Mouse (Mus musculus) thymus, postnatal 4 days (tissue): ENCODE results near the gene Sv2b.
"Not testable (repeated sequence)": the region's sequence is repeated elsewhere in the genome, so short reads cannot be mapped to it uniquely, and the experiment has no call there.

Experiments used
- DNase-seq: peaks from one replicate; pipeline ENCODE4 v3.0.0; 2021

The Sv2b gene

GRCm38 (mm10) chr7:75308457-75309312 lies at the start of gene Sv2b:
Sv2b (minus strand) TSS chr7:75309262.
- peak; percentile 17 for DNase-seq

DNA sequence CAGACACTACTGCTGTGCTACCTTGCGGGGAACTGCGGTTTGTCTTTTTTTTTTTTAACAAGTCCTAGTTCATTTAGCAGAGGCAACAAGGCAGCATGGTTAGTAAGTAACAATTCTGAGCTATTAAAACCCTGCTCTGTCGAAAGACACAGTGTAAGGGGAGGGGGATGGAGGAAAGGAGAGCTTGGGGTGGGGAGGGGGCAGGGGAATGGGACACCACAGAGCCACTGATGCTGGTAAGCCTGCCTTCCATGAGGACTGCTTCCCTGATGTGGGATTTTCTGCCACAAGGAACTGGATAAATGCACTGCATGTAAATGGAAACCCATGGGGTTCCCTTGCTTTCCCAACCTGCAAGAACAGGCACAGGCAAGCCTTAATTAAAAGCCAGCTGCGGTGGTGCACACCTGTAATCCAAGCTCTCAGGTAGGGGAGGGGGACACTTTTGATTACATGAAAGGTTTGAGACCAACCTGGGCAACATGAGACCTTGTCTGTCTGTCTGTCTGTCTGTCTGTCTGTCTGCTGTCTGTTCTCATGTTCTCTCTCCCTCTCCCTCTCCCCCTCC lies 49.3 kb upstream of the Sv2b start:
- no peak for DNase-seq

GRCm38 (mm10) chr7:75355521-75355920 lies 46.5 kb upstream of the Sv2b start:
- no peak for DNase-seq

DNA sequence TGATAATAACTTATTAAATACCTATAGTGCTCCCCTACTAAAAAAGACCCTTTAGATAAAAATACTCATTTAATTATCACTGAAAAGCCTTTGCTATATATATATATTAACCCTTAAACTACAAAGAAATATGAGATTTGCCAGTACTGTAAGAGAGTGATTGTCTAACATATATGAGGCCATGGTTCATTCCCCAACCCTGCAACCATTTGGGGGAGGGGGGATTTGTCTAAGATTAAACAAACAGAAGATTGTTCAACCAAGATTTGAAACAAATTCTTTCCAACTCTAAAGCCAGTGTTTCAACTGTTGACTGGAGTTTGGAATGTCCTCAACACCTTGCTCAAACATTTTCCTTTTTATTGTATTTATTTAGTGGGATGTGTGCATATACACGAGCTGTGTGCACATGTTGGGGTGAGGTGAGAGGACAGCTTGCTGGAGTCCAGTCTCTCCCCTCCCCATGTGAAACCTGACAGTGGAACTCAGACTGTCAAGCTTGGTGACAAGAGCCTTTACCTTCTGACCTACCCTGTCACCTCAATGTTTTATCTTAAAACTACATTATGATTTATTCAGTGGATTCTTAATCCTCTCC lies 43.8 kb upstream of the Sv2b start:
- DNase-seq, result no peak

DNA sequence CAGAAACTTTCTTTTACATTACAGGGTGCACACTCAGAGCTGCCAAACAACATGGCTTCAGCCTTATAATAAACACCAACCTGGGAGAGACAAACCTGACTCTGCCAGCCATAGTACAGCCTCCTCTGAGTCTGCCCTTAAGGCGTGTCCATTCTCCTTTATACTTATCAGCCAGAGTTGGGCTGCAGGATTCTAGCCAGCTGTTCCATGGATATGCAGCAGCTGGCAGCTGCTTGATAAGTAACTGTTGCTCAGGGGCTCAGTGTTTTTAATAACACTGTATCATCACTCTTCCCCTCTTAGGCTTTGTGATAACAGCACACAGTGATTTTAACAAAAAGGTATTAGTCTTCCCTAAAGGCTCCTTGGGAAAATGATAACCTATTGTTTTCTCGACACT lies 41.1 kb upstream of the Sv2b start:
- DNase-seq, result no peak

- DNase-seq, result no peak
Measured at GRCm38 (mm10) chr7:75332311-75332710, 23.2 kb upstream of the Sv2b start.

GRCm38 (mm10) chr7:75329740-75330142 lies 20.7 kb upstream of the Sv2b start:
- DNase-seq, result no peak

DNA sequence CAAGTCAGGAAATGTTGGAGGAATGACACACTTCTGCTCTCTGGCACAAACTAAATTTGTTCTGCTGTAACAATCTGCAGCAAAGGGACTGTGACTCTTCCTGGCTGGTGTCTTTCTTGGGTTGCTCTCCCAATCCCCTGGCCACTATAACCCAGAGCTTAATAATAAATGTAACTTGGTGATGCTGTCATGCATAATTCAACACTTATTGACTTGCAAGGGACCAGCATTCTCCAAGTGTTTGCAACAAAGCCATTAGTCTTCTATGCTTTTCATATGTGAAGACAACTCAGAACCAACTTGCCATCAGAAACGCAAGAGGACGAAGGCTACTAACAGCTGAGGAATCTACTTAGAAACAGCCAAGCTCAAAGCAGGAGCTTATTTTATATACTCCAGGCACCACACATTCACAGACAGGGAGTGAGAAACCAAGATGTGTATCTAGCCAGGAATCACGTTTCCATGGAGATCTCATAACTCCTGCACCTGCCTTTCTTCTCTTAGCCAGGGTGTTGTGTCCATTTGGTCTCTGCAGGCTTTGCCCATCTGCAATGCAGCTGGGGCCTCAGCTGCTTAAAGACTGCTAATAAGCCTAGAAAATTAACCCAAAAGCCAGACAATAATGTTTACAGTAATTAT lies 19.8 kb upstream of the Sv2b start:
- no peak for DNase-seq

DNA sequence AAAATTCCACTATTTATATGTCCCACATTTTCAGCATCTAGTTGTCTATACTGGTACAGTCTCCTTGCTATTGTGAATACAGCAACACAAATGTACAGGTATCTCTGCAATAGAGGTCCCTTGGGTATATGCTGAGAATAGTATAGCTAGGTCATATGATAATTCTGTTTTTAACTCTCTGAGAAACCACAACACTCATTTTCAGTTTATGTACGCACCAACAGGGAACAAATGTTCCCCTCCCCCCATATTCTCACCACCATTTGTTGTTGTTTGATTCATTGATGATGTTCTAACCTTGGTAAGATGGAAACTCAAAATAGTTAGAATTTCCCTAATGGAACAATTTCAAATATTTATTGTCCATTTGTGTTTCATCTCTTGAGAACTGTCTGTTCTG lies 16.2 kb upstream of the Sv2b start:
- no peak for DNase-seq

DNA sequence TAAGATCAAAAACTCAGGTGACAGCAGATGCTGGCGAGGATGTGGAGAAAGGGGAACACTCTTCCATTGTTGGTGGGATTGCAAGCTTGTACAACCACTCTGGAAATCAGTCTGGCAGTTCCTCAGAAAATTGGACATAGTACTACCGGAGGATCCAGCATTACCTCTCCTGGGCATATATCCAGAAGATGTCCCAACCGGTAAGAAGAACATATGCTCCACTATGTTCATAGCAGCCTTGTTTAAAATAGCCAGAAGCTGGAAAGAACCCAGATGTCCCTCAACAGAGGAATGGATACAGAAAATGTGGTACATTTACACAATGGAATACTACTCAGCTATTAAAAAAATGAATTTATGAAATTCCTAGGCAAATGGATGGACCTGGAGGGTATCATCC lies 13.7 kb upstream of the Sv2b start:
- DNase-seq, result not testable (repeated sequence)

GRCm38 (mm10) chr7:75320009-75320408 lies 10.9 kb upstream of the Sv2b start:
- DNase-seq, result no peak

GRCm38 (mm10) chr7:75318320-75318719 lies 9.3 kb upstream of the Sv2b start:
- no peak for DNase-seq

- DNase-seq, result no peak
Measured at GRCm38 (mm10) chr7:75314873-75315272, 5.8 kb upstream of the Sv2b start.

DNA sequence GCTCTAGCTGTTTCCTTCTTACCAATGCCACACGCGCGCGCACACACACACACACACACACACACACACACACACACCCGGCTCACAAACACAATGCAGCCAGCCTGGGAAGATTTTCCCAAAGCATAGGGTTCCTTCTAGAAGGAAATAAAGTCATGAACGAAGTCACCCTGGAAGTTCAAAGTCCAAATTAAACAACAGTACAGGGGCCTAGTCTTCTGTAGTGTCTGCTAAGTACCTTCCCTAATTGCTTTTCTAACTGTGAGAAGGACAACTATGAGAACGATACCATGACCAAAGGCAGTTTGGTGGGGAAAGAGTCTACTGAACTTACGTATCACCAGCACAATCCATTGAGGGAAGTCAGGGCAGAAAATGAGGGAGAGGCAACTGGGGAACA lies 508 bp upstream of the Sv2b start:
- no peak for DNase-seq

DNA sequence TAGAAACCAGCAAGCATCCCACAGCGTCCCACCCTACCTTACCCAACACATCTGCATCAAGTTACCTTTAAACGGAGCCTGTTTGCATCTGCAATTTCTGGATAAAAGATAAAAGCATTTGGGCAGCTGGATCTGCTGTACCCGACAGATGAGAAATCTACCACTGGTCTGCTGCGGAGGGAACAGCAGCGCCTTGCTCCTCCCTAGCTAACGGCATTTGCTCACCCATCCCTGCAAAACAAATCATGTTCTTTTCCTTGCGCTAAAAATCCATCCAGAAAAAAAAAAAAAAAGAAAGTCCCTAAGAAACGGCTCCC lies 964 bp downstream of the Sv2b start:
- no peak for DNase-seq

GRCm38 (mm10) chr7:75307570-75308087 lies 1.4 kb downstream of the Sv2b start:
- DNase-seq, result no peak

- no peak for DNase-seq
Measured at GRCm38 (mm10) chr7:75305901-75306465, 3.1 kb downstream of the Sv2b start.

GRCm38 (mm10) chr7:75302523-75303215 lies 6.4 kb downstream of the Sv2b start:
- DNase-seq, result no peak

DNA sequence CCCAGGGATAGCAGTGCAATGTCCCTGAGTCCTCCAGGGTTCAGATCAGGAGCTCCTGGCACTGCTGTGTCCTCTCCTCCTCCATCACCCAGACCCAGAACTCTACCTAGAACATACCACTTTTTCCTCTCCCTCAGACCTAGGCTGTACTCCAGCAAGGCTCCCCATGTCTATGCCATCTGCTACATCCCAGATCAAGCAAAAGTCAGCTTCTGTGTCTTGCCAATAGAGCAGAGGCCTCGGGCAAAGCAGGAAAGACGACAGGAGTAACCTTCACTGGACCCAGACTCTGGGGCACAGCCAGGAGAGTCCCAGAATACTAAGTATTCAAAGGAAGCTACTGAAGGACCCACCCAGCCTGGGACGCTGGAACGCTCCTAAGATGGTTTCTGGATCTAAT lies 9.8 kb downstream of the Sv2b start:
- no peak for DNase-seq

DNA sequence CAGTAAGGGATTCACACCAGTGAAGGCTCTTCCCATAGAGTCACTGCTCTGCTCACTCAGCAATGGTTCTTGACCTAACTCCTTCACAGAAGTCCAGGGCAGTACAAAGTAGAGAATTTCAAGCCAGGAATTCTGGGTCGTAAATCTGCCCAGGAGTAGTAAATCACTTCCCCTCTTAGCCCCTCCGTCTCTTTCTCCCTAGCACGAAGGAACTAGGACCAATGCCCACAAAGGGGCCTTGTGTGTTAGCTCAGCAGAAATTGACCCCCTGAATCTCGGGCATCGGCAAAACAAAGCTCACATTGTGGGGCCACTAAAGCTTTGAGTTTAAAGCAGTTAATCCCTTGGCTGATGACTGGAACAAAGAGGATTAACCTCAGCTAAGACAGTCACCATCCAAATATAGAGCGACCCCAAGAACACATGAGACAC lies 12.4 kb downstream of the Sv2b start:
- DNase-seq, result no peak

DNA sequence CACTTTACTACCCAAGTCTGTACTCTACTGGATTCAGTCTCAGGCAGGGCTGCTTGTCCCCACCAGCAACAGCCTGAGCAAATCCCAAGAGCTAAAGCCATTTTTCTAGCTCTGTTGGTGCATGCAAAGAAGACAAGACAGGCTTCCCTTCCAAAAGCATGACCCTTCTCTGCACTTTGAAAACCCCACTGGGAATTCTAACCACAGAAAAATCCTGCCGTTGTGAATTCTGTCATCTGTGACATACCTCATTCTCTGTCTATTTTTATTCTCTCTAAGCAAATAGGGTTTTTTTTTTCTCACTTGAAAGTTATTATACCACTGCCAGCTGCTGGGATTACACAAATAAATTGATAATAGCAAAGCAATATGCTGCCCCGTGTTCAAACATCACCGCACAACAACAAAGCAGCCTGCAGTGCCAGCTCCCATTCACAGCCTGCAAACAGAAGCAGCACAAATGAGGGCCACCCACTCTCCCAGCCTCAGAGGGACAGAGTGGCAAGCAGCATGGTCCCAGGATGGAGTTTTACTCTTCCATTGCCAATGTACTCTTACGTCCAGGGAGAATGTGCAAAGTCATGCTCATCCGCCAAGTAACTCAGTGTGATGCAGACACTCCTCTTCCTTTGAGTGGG lies 13.7 kb downstream of the Sv2b start:
- no peak for DNase-seq

GRCm38 (mm10) chr7:75292246-75292645 lies 16.8 kb downstream of the Sv2b start:
- no peak for DNase-seq
